Mouse (Mus musculus): Measurements from ENCODE around the gene Cdv3.

Cdv3 gene

GRCm38 (mm10) chr9:103365290-103366247 lies at the start of gene Cdv3:
Cdv3 (minus strand) TSS chr9:103365840.
- in situ Hi-C loops (cut with MseI, MboI): no loop called here

- in situ Hi-C loops (cut with MseI, MboI): no loop called here
Measured at GRCm38 (mm10) chr9:103413457-103413856, 47.8 kb upstream of the Cdv3 start.

GRCm38 (mm10) chr9:103409119-103409518 lies 43.5 kb upstream of the Cdv3 start:
- in situ Hi-C loops (cut with MseI, MboI): no loop called here

- in situ Hi-C loops (cut with MseI, MboI): no loop called here
Measured at GRCm38 (mm10) chr9:103408136-103408777, 42.6 kb upstream of the Cdv3 start.

GRCm38 (mm10) chr9:103403331-103403973 lies 37.8 kb upstream of the Cdv3 start:
- in situ Hi-C loops (cut with MseI, MboI): no loop called here

GRCm38 (mm10) chr9:103398509-103399157 lies 33.0 kb upstream of the Cdv3 start:
- in situ Hi-C loops (cut with MseI, MboI): no loop called here

GRCm38 (mm10) chr9:103393256-103393655 lies 27.6 kb upstream of the Cdv3 start:
- in situ Hi-C loops (cut with MseI, MboI): no loop called here

- in situ Hi-C loops (cut with MseI, MboI): no loop called here
Measured at GRCm38 (mm10) chr9:103391796-103392372, 26.2 kb upstream of the Cdv3 start.

- in situ Hi-C loops (cut with MseI, MboI): no loop called here
Measured at GRCm38 (mm10) chr9:103389261-103389660, 23.6 kb upstream of the Cdv3 start.

GRCm38 (mm10) chr9:103387011-103387653 lies 21.5 kb upstream of the Cdv3 start:
- in situ Hi-C loops (cut with MseI, MboI): no loop called here

- in situ Hi-C loops (cut with MseI, MboI): no loop called here
Measured at GRCm38 (mm10) chr9:103386573-103386972, 20.9 kb upstream of the Cdv3 start.

- in situ Hi-C loops (cut with MseI, MboI): no loop called here
Measured at GRCm38 (mm10) chr9:103385600-103385999, 20.0 kb upstream of the Cdv3 start.

GRCm38 (mm10) chr9:103384141-103384796 lies 18.6 kb upstream of the Cdv3 start:
- in situ Hi-C loops (cut with MseI, MboI): no loop called here

GRCm38 (mm10) chr9:103383576-103383975 lies 17.9 kb upstream of the Cdv3 start:
- in situ Hi-C loops (cut with MseI, MboI): no loop called here

GRCm38 (mm10) chr9:103382989-103383388 lies 17.3 kb upstream of the Cdv3 start:
- in situ Hi-C loops (cut with MseI, MboI): no loop called here

GRCm38 (mm10) chr9:103380566-103380965 lies 14.9 kb upstream of the Cdv3 start:
- in situ Hi-C loops (cut with MseI, MboI): no loop called here

- in situ Hi-C loops (cut with MseI, MboI): no loop called here
Measured at GRCm38 (mm10) chr9:103379199-103379598, 13.6 kb upstream of the Cdv3 start.

- in situ Hi-C loops (cut with MseI, MboI): no loop called here
Measured at GRCm38 (mm10) chr9:103378686-103379085, 13.0 kb upstream of the Cdv3 start.

- in situ Hi-C loops (cut with MseI, MboI): no loop called here
Measured at GRCm38 (mm10) chr9:103376346-103377320, 11.0 kb upstream of the Cdv3 start.
